In the genomic region with DNA sequence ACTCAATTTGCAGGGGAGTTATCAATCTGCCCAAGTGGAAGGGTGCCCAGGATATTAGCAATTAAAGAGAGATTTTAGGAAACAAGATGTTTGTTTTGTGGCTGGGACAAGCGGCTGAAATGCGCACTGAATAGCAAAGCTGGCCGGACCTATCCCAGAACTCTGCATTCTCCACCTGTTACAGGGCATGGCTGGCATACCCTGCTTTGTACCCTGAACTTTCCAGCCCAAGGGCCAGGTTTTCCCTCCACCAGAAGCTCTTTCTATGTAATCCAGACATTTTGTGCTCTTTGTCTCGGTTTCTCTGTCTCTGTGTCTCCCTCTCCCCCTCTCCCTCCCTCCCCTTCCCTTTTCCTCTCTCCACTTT, we compare ENCODE assay signal across 8 mouse cellular contexts. TPM values are rescaled to one million over a fixed set of nuclear protein-coding genes. Genes with fewer than 3 reads are reported as not detected.
DNase-seq lines count a peak whose midpoint lies in the region; ATAC-seq lines count a peak whose summit lies in the region.

No protein-coding gene starts in this region.

- 9% methylated on average over 4 of the region's 4 CpGs for WGBS in kidney, embryonic 14.5 days
- WGBS in hindbrain, embryonic 16.5 days, result 4% methylated on average over 4 of the region's 4 CpGs
- WGBS in midbrain, embryonic 14.5 days, result 8% methylated on average over 4 of the region's 4 CpGs

- H3K27ac ChIP-seq in kidney, embryonic 14.5 days (ENCODE audit: low read depth, low read length), result peak overlapping the region; percentile 32; the same call in 1 of the 2 replicates
- H3K27ac ChIP-seq in brown adipose tissue, adult 24 weeks (replicated peaks; ENCODE audit: low read depth, low read length), result no peak overlapping the region
- peak overlapping the region; percentile 67; the same call in 1 of the 2 replicates for H3K27ac ChIP-seq in hindbrain, embryonic 16.5 days (ENCODE audit: low read depth, low read length)
- H3K27ac ChIP-seq in midbrain, embryonic 14.5 days (replicated peaks; ENCODE audit: low read depth, low read length), result no peak overlapping the region

- H3K4me1 ChIP-seq in kidney, embryonic 14.5 days (ENCODE audit: control insufficient read depth, insufficient read depth, low read length), result no peaks in the 10 kb centered on the region
- H3K4me1 ChIP-seq in brown adipose tissue, adult 24 weeks (ENCODE audit: control insufficient read depth, insufficient read depth, insufficient read length, low read length), result no peaks in the 10 kb centered on the region
- peaks cover 5% of the 10 kb centered on the region; the same call in 1 of the 2 replicates for H3K4me1 ChIP-seq in hindbrain, embryonic 16.5 days (ENCODE audit: control insufficient read depth, insufficient read depth, low read depth, low read length)
- H3K4me1 ChIP-seq in midbrain, embryonic 14.5 days (ENCODE audit: control insufficient read depth, insufficient read depth, low read length), result 0 out of 2 replicates have a peak, but pooled peaks cover 6% of the 10 kb centered on the region

- peak overlapping the region; percentile 44 for H3K4me3 ChIP-seq in kidney, embryonic 14.5 days (ENCODE audit: low read length)
- H3K4me3 ChIP-seq in brown adipose tissue, adult 24 weeks (ENCODE audit: insufficient read depth, low read depth, low read length), result peak overlapping the region; percentile 75
- peak overlapping the region; percentile 56 for H3K4me3 ChIP-seq in hindbrain, embryonic 16.5 days (ENCODE audit: low read length)
- peak overlapping the region; percentile 46 for H3K4me3 ChIP-seq in midbrain, embryonic 14.5 days (replicated peaks; ENCODE audit: low read depth, low read length)

- H3K9me3 ChIP-seq in kidney, embryonic 14.5 days (ENCODE audit: control insufficient read depth, low read length), result no peaks in the 10 kb centered on the region
- H3K9me3 ChIP-seq in hindbrain, embryonic 16.5 days (ENCODE audit: control insufficient read depth, low read length), result no peaks in the 10 kb centered on the region
- H3K9me3 ChIP-seq in midbrain, embryonic 14.5 days (ENCODE audit: control insufficient read depth, low read length), result no peaks in the 10 kb centered on the region

- H3K27me3 ChIP-seq in kidney, embryonic 14.5 days (ENCODE audit: control insufficient read depth, insufficient read depth, low read length), result no peaks in the 10 kb centered on the region
- no peaks in the 10 kb centered on the region for H3K27me3 ChIP-seq in hindbrain, embryonic 16.5 days (replicated peaks; ENCODE audit: control insufficient read depth, insufficient read depth, low read length)
- no peaks in the 10 kb centered on the region for H3K27me3 ChIP-seq in midbrain, embryonic 14.5 days (ENCODE audit: control insufficient read depth, insufficient read depth, low read length)

- H3K4me2 ChIP-seq in kidney, embryonic 14.5 days (replicated peaks; ENCODE audit: low read depth, low read length), result peak overlapping the region; percentile 65
- H3K4me2 ChIP-seq in hindbrain, embryonic 16.5 days (ENCODE audit: low read length), result peak overlapping the region; percentile 90
- H3K4me2 ChIP-seq in midbrain, embryonic 14.5 days (ENCODE audit: low read length), result peak overlapping the region; percentile 73

- H3K9ac ChIP-seq in kidney, embryonic 14.5 days (ENCODE audit: low read depth, low read length), result peak overlapping the region; percentile 12; the same call in 1 of the 2 replicates
- peak overlapping the region; percentile 73 for H3K9ac ChIP-seq in hindbrain, embryonic 16.5 days (ENCODE audit: low read depth, low read length)
- peak overlapping the region; percentile 58 for H3K9ac ChIP-seq in midbrain, embryonic 14.5 days (replicated peaks; ENCODE audit: low read length)

- no peak for DNase-seq in kidney, adult 8-10 months
- no peak for DNase-seq in midbrain, embryonic 14.5 days
- DNase-seq in frontal cortex, postnatal 25 days (ENCODE audit: low spot score in 2 of 2), result no peak
- no peak for DNase-seq in cerebellum, postnatal 4 days (ENCODE audit: low spot score in 2 of 2)
- DNase-seq in layer of hippocampus, postnatal 36 days, result no peak

- ATAC-seq in kidney, embryonic 14.5 days (ENCODE audit: low FRiP score, low TSS enrichment), result peak; percentile 38; the same call in 1 of the 2 replicates
- ATAC-seq in hindbrain, embryonic 16.5 days, result peak; percentile 26
- 0 out of 2 replicates have a peak, but pooled peaks have one; percentile 5 for ATAC-seq in midbrain, embryonic 14.5 days (ENCODE audit: low FRiP score, low TSS enrichment)

- H3K36me3 ChIP-seq in kidney, embryonic 14.5 days (ENCODE audit: control insufficient read depth, insufficient read depth, low read length), result no peaks in the 10 kb centered on the region
- no peaks in the 10 kb centered on the region for H3K36me3 ChIP-seq in hindbrain, embryonic 16.5 days (ENCODE audit: control insufficient read depth, insufficient read depth, low read length)
- H3K36me3 ChIP-seq in midbrain, embryonic 14.5 days (ENCODE audit: control insufficient read depth, insufficient read depth, low read length), result no peaks in the 10 kb centered on the region

RNA-seq across cellular contexts. Expression of gene Gm35315, which starts 0.6 kb away (rescaled TPM):
- polyA plus RNA-seq in kidney, embryonic 14.5 days (2014; fragmentation: Nextera tagmentation; extraction: Ambion mirVana), result 1.5 and 1.6 TPM in 2 replicates
- polyA plus RNA-seq in brown adipose tissue, adult 24 weeks (2012; ENCODE audit: insufficient read depth, insufficient read length, missing spikeins), result 0.32 TPM in 1 of 2 replicates, not detected in the other
- polyA plus RNA-seq in hindbrain, embryonic 16.5 days (2015; fragmentation: Nextera tagmentation; extraction: Ambion mirVana), result 0.71 and 0.85 TPM in 2 replicates
- polyA plus RNA-seq in midbrain, embryonic 14.5 days (2014; fragmentation: Nextera tagmentation; extraction: Ambion mirVana), result 0.55 and 0.80 TPM in 2 replicates
- under 1 TPM in 1 of 2 experiments, not detected in 1; 0.27 TPM for total RNA-seq in layer of hippocampus, postnatal 36 days (2021)

RNA-seq across cellular contexts. Expression of gene Plcxd1, which starts 4.9 kb away (rescaled TPM):
- polyA plus RNA-seq in kidney, embryonic 14.5 days (2014; fragmentation: Nextera tagmentation; extraction: Ambion mirVana), result 1.2 and 1.4 TPM in 2 replicates
- not detected in 2 replicates for polyA plus RNA-seq in brown adipose tissue, adult 24 weeks (2012; ENCODE audit: insufficient read depth, insufficient read length, missing spikeins)
- polyA plus RNA-seq in hindbrain, embryonic 16.5 days (2015; fragmentation: Nextera tagmentation; extraction: Ambion mirVana), result 8.4 and 10.9 TPM in 2 replicates
- 1.9 and 3.5 TPM in 2 replicates for polyA plus RNA-seq in midbrain, embryonic 14.5 days (2014; fragmentation: Nextera tagmentation; extraction: Ambion mirVana)
- total RNA-seq in layer of hippocampus, postnatal 36 days (2021), result 1 to 10 TPM; 3.3 to 4.5 TPM

RNA-seq across cellular contexts. Expression of gene Gtpbp6, which starts 13.2 kb away (rescaled TPM):
- polyA plus RNA-seq in kidney, embryonic 14.5 days (2014; fragmentation: Nextera tagmentation; extraction: Ambion mirVana), result 32.1 and 32.5 TPM in 2 replicates
- 13.1 and 15.4 TPM in 2 replicates for polyA plus RNA-seq in brown adipose tissue, adult 24 weeks (2012; ENCODE audit: insufficient read depth, insufficient read length, missing spikeins)
- 67.4 and 67.7 TPM in 2 replicates for polyA plus RNA-seq in hindbrain, embryonic 16.5 days (2015; fragmentation: Nextera tagmentation; extraction: Ambion mirVana)
- polyA plus RNA-seq in midbrain, embryonic 14.5 days (2014; fragmentation: Nextera tagmentation; extraction: Ambion mirVana), result 50.8 and 64.3 TPM in 2 replicates
- total RNA-seq in layer of hippocampus, postnatal 36 days (2021), result 10 to 100 TPM; 75.8 to 83.0 TPM

RNA-seq across cellular contexts. Expression of gene Zfp605, which starts 15.1 kb away (rescaled TPM):
- polyA plus RNA-seq in kidney, embryonic 14.5 days (2014; fragmentation: Nextera tagmentation; extraction: Ambion mirVana), result 5.2 and 6.1 TPM in 2 replicates
- polyA plus RNA-seq in brown adipose tissue, adult 24 weeks (2012; ENCODE audit: insufficient read depth, insufficient read length, missing spikeins), result 1.7 and 3.0 TPM in 2 replicates
- 12.4 and 15.0 TPM in 2 replicates for polyA plus RNA-seq in hindbrain, embryonic 16.5 days (2015; fragmentation: Nextera tagmentation; extraction: Ambion mirVana)
- polyA plus RNA-seq in midbrain, embryonic 14.5 days (2014; fragmentation: Nextera tagmentation; extraction: Ambion mirVana), result 15.9 and 20.0 TPM in 2 replicates
- 10 to 100 TPM; 16.0 to 18.3 TPM for total RNA-seq in layer of hippocampus, postnatal 36 days (2021)

RNA-seq across cellular contexts. Expression of gene Gm17655, which starts 22.5 kb away (rescaled TPM):
- 5.1 and 5.3 TPM in 2 replicates for polyA plus RNA-seq in kidney, embryonic 14.5 days (2014; fragmentation: Nextera tagmentation; extraction: Ambion mirVana)
- 1.6 and 2.3 TPM in 2 replicates for polyA plus RNA-seq in brown adipose tissue, adult 24 weeks (2012; ENCODE audit: insufficient read depth, insufficient read length, missing spikeins)
- polyA plus RNA-seq in hindbrain, embryonic 16.5 days (2015; fragmentation: Nextera tagmentation; extraction: Ambion mirVana), result 3.5 and 5.2 TPM in 2 replicates
- polyA plus RNA-seq in midbrain, embryonic 14.5 days (2014; fragmentation: Nextera tagmentation; extraction: Ambion mirVana), result 6.8 and 7.4 TPM in 2 replicates
- 10 to 100 TPM; 14.7 to 20.8 TPM for total RNA-seq in layer of hippocampus, postnatal 36 days (2021)

Comparison
In these comparisons a context has a peak if more than half of its experiments do, and no peak if none do; other contexts are left out.
1. H3K27ac ChIP-seq: peak in kidney, embryonic 14.5 days (single experiment) and hindbrain, embryonic 16.5 days (single experiment); none in brown adipose tissue, adult 24 weeks (single experiment) and midbrain, embryonic 14.5 days (single experiment).
2. H3K9ac ChIP-seq: peak in every context shown above with its lines; median percentile 73 in hindbrain, embryonic 16.5 days; 58 in midbrain, embryonic 14.5 days; 12 in kidney, embryonic 14.5 days.
3. Peak in every context shown above with its lines, with median percentiles within 50 percentile points of each other: ATAC-seq, H3K4me2 ChIP-seq and H3K4me3 ChIP-seq.